Mouse (Mus musculus) midbrain, embryonic 16.5 days (tissue): Measurements from ENCODE around the gene Armc2. TPM values are rescaled to one million over a fixed set of nuclear protein-coding genes. Genes with fewer than 3 reads are reported as not detected.
A peak's percentile ranks its signal among the peaks of the same experiment; 100 is the strongest.
"Not testable (repeated sequence)": the region's sequence is repeated elsewhere in the genome, so short reads cannot be mapped to it uniquely, and the experiment has no call there.

ENCODE experiments used
- ATAC-seq: fragments of 200-750 bp; cut with Nextera tagmentation; 2 replicates; pipeline ENCODE4 v1.8.0; 2017; ENCODE audit warnings: moderate TSS enrichment
- H3K27ac ChIP-seq: fragments of 300-500 bp; sonication (generic); 2 replicates; pipeline ENCODE4 v1.5.1; 2014; ENCODE audit warnings: mild to moderate bottlenecking, low read length, mixed read lengths
- H3K27me3 ChIP-seq: fragments of 300-500 bp; sonication (generic); 2 replicates; pipeline ENCODE4 v1.6.1; 2014; ENCODE audit warnings: low read depth, low read length, mixed read lengths; ENCODE audit not compliant: control insufficient read depth, insufficient read depth
- H3K36me3 ChIP-seq: fragments of 300-500 bp; sonication (generic); 2 replicates; pipeline ENCODE4 v1.6.1; 2014; ENCODE audit warnings: mild to moderate bottlenecking, low read length, moderate library complexity, mixed read lengths; ENCODE audit not compliant: control insufficient read depth, insufficient read depth
- H3K4me1 ChIP-seq: fragments of 300-500 bp; sonication (generic); 2 replicates; pipeline ENCODE4 v1.6.1; 2014; ENCODE audit warnings: mild to moderate bottlenecking, low read length, mixed read lengths; ENCODE audit not compliant: control insufficient read depth, insufficient read depth
- H3K4me2 ChIP-seq: fragments of 300-500 bp; sonication (generic); 2 replicates; pipeline ENCODE4 v1.6.1; 2014; ENCODE audit warnings: mild to moderate bottlenecking, low read length, mixed read lengths
- H3K4me3 ChIP-seq: fragments of 300-500 bp; sonication (generic); 2 replicates; pipeline ENCODE4 v1.5.1; 2014; ENCODE audit warnings: low read depth, mild to moderate bottlenecking, low read length, moderate library complexity, mixed read lengths
- H3K9ac ChIP-seq: fragments of 300-500 bp; sonication (generic); 2 replicates; pipeline ENCODE4 v1.6.1; 2014; ENCODE audit warnings: low read depth, low read length, mixed read lengths
- H3K9me3 ChIP-seq: fragments of 300-500 bp; sonication (generic); replicated peaks from 2 replicates; pipeline ENCODE4 v1.6.1; 2014; ENCODE audit warnings: mild to moderate bottlenecking, low read length, mixed read lengths; ENCODE audit not compliant: control insufficient read depth, poor library complexity, severe bottlenecking
- WGBS: fragments of 180-500 bp; shearing (Covaris S2); extraction: QIAGEN DNeasy Blood & Tissue Kit; methylation state at CpG from one replicate; pipeline ENCODE4 v1.1.7; 2014; 5-methylcytosine and 5-hydroxymethylcytosine counted together
- polyA plus RNA-seq: library from polyadenylated mRNA; unstranded; fragments of >200 nt; fragmentation: Nextera tagmentation; extraction: Ambion mirVana; gene quantifications from 2 replicates; pipeline ENCODE4 v1.2.1, GENCODE M21; 2015

Armc2 gene
- polyA plus RNA-seq, 1 experiment from 2014 or later: 12.1 TPM

- not testable (repeated sequence) for H3K4me2 ChIP-seq, H3K4me3 ChIP-seq, H3K27me3 ChIP-seq, H3K9me3 ChIP-seq, ATAC-seq, H3K9ac ChIP-seq, H3K4me1 ChIP-seq, H3K36me3 ChIP-seq, H3K27ac ChIP-seq
- WGBS: 95% methylated on average over 5 of the region's 10 CpGs
These were observed 65.9 kb downstream of the Armc2 start for GRCm38 (mm10) chr10:41952354-41952753.

- ATAC-seq: no peak
These were observed 79.2 kb downstream of the Armc2 start for GRCm38 (mm10) chr10:41939090-41939489.

GRCm38 (mm10) chr10:41937176-41937575 is 81.1 kb downstream of the Armc2 start:
- Histone ChIP-seq H3K27ac (no peak overlapping the region), H3K9me3 (no peaks in the 10 kb centered on the region), H3K36me3 (no peaks in the 10 kb centered on the region), H3K27me3 (no peaks in the 10 kb centered on the region), H3K4me1 (peaks cover 9% of the 10 kb centered on the region), H3K4me3 (no peak overlapping the region), H3K9ac (no peak overlapping the region), H3K4me2 (no peak overlapping the region)
- 58% methylated on average over 4 of the region's 4 CpGs for WGBS
- ATAC-seq: no peak

More at GRCm38 (mm10) chr10:41939090-41939489, 79.2 kb downstream of the Armc2 start:
- 76% methylated on average over 4 of the region's 4 CpGs for WGBS
- Histone ChIP-seq H3K27me3 (no peaks in the 10 kb centered on the region), H3K27ac (no peak overlapping the region), H3K36me3 (no peaks in the 10 kb centered on the region), H3K4me1 (peaks cover 8% of the 10 kb centered on the region), H3K4me3 (no peak overlapping the region), H3K9me3 (no peaks in the 10 kb centered on the region), H3K9ac (no peak overlapping the region), H3K4me2 (no peak overlapping the region)

- no peak for ATAC-seq
- Histone ChIP-seq H3K36me3 (no peaks in the 10 kb centered on the region), H3K27ac (no peak overlapping the region; the same call in 1 of the 2 replicates), H3K4me2 (no peak overlapping the region), H3K9me3 (no peaks in the 10 kb centered on the region), H3K4me1 (peaks cover 10% of the 10 kb centered on the region), H3K4me3 (no peak overlapping the region), H3K27me3 (no peaks in the 10 kb centered on the region), H3K9ac (no peak overlapping the region)
- 69% methylated on average over 4 of the region's 4 CpGs for WGBS
These were observed 82.1 kb downstream of the Armc2 start for GRCm38 (mm10) chr10:41936100-41936499.

GRCm38 (mm10) chr10:41935476-41935829 is 82.8 kb downstream of the Armc2 start:
- H3K4me2 ChIP-seq: no peak overlapping the region; the same call in 1 of the 2 replicates
- H3K9ac ChIP-seq: no peak overlapping the region
- H3K4me1 ChIP-seq: peaks cover 10% of the 10 kb centered on the region
- no peak for ATAC-seq
- no peaks in the 10 kb centered on the region for H3K9me3 ChIP-seq
- no peak overlapping the region for H3K4me3 ChIP-seq
- H3K27me3 ChIP-seq: no peaks in the 10 kb centered on the region
- H3K36me3 ChIP-seq: no peaks in the 10 kb centered on the region
- H3K27ac ChIP-seq: peak overlapping the region; percentile 76

- H3K4me1 ChIP-seq: peaks cover 10% of the 10 kb centered on the region
- 0 out of 2 replicates have a peak overlapping the region, but pooled peaks have one; percentile 2 for H3K9ac ChIP-seq
These were observed 83.4 kb downstream of the Armc2 start for GRCm38 (mm10) chr10:41934633-41935475.

GRCm38 (mm10) chr10:41933536-41933935 is 84.7 kb downstream of the Armc2 start:
- Histone ChIP-seq H3K9ac (no peak overlapping the region), H3K27ac (no peak overlapping the region)
- WGBS: 65% methylated on average over 6 of the region's 6 CpGs

More at GRCm38 (mm10) chr10:41934633-41935475, 83.4 kb downstream of the Armc2 start:
- WGBS: 11% methylated on average over 21 of the region's 21 CpGs
- Histone ChIP-seq H3K9me3 (no peaks in the 10 kb centered on the region), H3K4me3 (peak overlapping the region; percentile 15; the same call in 1 of the 2 replicates), H3K27ac (peak overlapping the region; percentile 76), H3K36me3 (no peaks in the 10 kb centered on the region), H3K27me3 (no peaks in the 10 kb centered on the region), H3K4me2 (peak overlapping the region; percentile 49)
- ATAC-seq: peak; percentile 92

GRCm38 (mm10) chr10:41932943-41933342 is 85.3 kb downstream of the Armc2 start:
- no peaks in the 10 kb centered on the region for H3K27me3 ChIP-seq
- H3K27ac ChIP-seq: no peak overlapping the region
- WGBS: 85% methylated on average over 5 of the region's 5 CpGs
- H3K9me3 ChIP-seq: no peaks in the 10 kb centered on the region
- no peaks in the 10 kb centered on the region for H3K36me3 ChIP-seq
- no peak overlapping the region for H3K4me2 ChIP-seq
- no peak overlapping the region for H3K9ac ChIP-seq
- no peak overlapping the region for H3K4me3 ChIP-seq
- no peak for ATAC-seq
- peaks cover 10% of the 10 kb centered on the region for H3K4me1 ChIP-seq

More at GRCm38 (mm10) chr10:41933536-41933935, 84.7 kb downstream of the Armc2 start:
- no peak overlapping the region for H3K4me3 ChIP-seq
- H3K36me3 ChIP-seq: no peaks in the 10 kb centered on the region
- no peak overlapping the region for H3K4me2 ChIP-seq
- H3K4me1 ChIP-seq: peaks cover 10% of the 10 kb centered on the region
- no peaks in the 10 kb centered on the region for H3K27me3 ChIP-seq
- ATAC-seq: no peak
- no peaks in the 10 kb centered on the region for H3K9me3 ChIP-seq

GRCm38 (mm10) chr10:41931962-41932361 is 86.3 kb downstream of the Armc2 start:
- 0 out of 2 replicates have a peak overlapping the region, but pooled peaks have one; percentile 10 for H3K9ac ChIP-seq
- no peaks in the 10 kb centered on the region for H3K36me3 ChIP-seq
- H3K4me2 ChIP-seq: peak overlapping the region; percentile 19; the same call in 1 of the 2 replicates
- no peak overlapping the region for H3K27ac ChIP-seq
- H3K9me3 ChIP-seq: no peaks in the 10 kb centered on the region
- H3K27me3 ChIP-seq: no peaks in the 10 kb centered on the region
- no peak overlapping the region for H3K4me3 ChIP-seq
- peaks cover 10% of the 10 kb centered on the region for H3K4me1 ChIP-seq
- no peak for ATAC-seq
- WGBS: 48% methylated on average over 12 of the region's 12 CpGs
